Mouse (Mus musculus): ENCODE data around the gene Npcd. TPM values are rescaled to one million over a fixed set of nuclear protein-coding genes. Genes with fewer than 3 reads are reported as not detected.

Gene Npcd
- polyA plus RNA-seq, 2 experiments, result 0.99 to 1.7 TPM

DNA sequence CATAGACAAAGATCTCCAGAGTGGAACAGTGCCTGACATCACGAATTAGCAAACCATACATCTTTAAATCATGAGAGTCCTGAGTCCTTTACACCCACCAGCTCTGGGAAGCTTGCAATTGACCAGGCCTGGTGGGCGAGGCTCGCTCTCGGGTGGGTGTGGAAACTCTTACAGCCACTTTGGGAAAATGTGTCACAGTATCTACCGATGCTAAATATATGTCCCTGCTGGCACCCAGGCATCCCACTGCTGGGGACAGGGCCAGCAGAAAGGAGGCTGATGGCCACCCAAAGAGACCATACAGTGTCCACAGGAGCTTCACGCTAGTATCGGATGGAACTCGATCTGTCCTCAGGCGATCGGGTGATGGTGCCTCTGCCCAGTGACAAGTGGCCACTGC, 35.4 kb downstream of the Npcd start:
- Histone ChIP-seq H3K4me3 (replicated peaks; ENCODE audit: low read length) (no peak overlapping the region), H3K27me3 (ENCODE audit: control insufficient read depth, insufficient read depth, low read length) (peaks cover 25% of the 10 kb centered on the region), H3K27ac (replicated peaks; ENCODE audit: low read depth, low read length) (no peak overlapping the region), H3K9ac (ENCODE audit: low read depth, low read length, severe bottlenecking) (no peak overlapping the region), H3K9me3 (ENCODE audit: control insufficient read depth, low read length) (no peaks in the 10 kb centered on the region), H3K36me3 (ENCODE audit: control insufficient read depth, insufficient read depth, low read length) (no peaks in the 10 kb centered on the region), H3K4me2 (replicated peaks; ENCODE audit: low read depth, low read length, severe bottlenecking) (no peak overlapping the region), H3K4me1 (ENCODE audit: control insufficient read depth, insufficient read depth, low read length) (no peaks in the 10 kb centered on the region)
- no peak for ATAC-seq (ENCODE audit: low FRiP score, low read depth)
- WGBS, result 87% methylated on average over 10 of the region's 10 CpGs
- no peak for DNase-seq (ENCODE audit: low spot score)
- no peak for TF ChIP-seq POLR2A (IDR thresholded peaks at IDR 0.05; ENCODE audit: borderline replicate concordance, extremely low read depth, insufficient read depth, insufficient read length)

DNA sequence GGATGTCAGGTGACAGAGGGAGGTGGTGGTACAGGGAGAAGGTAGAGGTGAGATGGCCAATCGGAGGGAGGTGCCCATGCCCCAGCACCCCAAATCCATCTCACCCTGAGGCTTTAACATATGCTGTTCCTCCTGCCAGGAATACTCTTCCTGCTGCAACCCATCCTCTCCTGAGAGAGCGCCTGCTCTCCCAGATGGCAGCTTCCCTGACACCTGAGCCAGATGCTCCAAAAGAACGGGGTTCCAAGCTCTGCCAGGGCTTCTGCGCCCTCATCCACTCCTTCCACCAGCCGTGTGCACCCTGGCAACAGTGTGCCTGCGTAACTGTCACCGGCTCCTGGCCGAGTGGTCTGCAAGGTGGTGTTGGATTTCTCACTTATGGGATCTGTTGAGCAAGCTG, 36.4 kb downstream of the Npcd start:
- no peak for TF ChIP-seq POLR2A (IDR thresholded peaks at IDR 0.05; ENCODE audit: borderline replicate concordance, extremely low read depth, insufficient read depth, insufficient read length)
- Histone ChIP-seq H3K4me3 (replicated peaks; ENCODE audit: low read length) (no peak overlapping the region), H3K27me3 (ENCODE audit: control insufficient read depth, insufficient read depth, low read length) (peaks cover 16% of the 10 kb centered on the region; the same call in 1 of the 2 replicates), H3K36me3 (ENCODE audit: control insufficient read depth, insufficient read depth, low read length) (no peaks in the 10 kb centered on the region), H3K4me2 (replicated peaks; ENCODE audit: low read depth, low read length, severe bottlenecking) (no peak overlapping the region), H3K9me3 (ENCODE audit: control insufficient read depth, low read length) (no peaks in the 10 kb centered on the region), H3K9ac (ENCODE audit: low read depth, low read length, severe bottlenecking) (no peak overlapping the region), H3K27ac (replicated peaks; ENCODE audit: low read depth, low read length) (no peak overlapping the region), H3K4me1 (ENCODE audit: control insufficient read depth, insufficient read depth, low read length) (no peaks in the 10 kb centered on the region)
- DNase-seq (ENCODE audit: low spot score) (no peak), ATAC-seq (ENCODE audit: low FRiP score, low read depth) (no peak)
- 76% methylated on average over 8 of the region's 8 CpGs for WGBS

DNA sequence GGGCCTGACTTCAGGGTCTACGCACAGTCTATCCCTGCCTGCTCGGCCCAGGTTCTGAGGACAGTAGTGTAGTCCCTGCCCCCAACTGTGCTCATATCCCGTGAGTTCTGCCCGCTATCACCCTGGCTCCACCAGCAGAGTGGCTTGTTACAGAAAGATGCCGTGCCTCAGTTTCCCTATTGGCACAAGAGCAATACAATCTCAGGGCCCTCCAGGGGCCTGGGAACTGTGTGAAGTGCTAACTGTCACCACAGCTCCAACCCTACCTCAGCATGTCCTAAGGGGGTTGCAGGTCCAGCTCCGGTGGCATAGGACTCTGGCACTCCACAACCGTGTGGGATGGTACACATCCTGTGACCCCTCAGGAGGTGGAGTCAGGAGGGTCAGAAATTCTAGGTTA, 36.9 kb downstream of the Npcd start:
- H3K27me3 ChIP-seq (ENCODE audit: control insufficient read depth, insufficient read depth, low read length), result peaks cover 10% of the 10 kb centered on the region; the same call in 1 of the 2 replicates
- no peak overlapping the region for H3K9ac ChIP-seq (ENCODE audit: low read depth, low read length, severe bottlenecking)
- no peaks in the 10 kb centered on the region for H3K4me1 ChIP-seq (ENCODE audit: control insufficient read depth, insufficient read depth, low read length)
- TF ChIP-seq POLR2A (IDR thresholded peaks at IDR 0.05; ENCODE audit: borderline replicate concordance, extremely low read depth, insufficient read depth, insufficient read length), result no peak
- no peak for ATAC-seq (ENCODE audit: low FRiP score, low read depth)
- H3K27ac ChIP-seq (replicated peaks; ENCODE audit: low read depth, low read length), result no peak overlapping the region
- H3K9me3 ChIP-seq (ENCODE audit: control insufficient read depth, low read length), result no peaks in the 10 kb centered on the region
- no peak overlapping the region for H3K4me3 ChIP-seq (replicated peaks; ENCODE audit: low read length)
- no peak for DNase-seq (ENCODE audit: low spot score)
- no peaks in the 10 kb centered on the region for H3K36me3 ChIP-seq (ENCODE audit: control insufficient read depth, insufficient read depth, low read length)
- WGBS, result 84% methylated on average over 7 of the region's 7 CpGs
- H3K4me2 ChIP-seq (replicated peaks; ENCODE audit: low read depth, low read length, severe bottlenecking), result no peak overlapping the region

DNA sequence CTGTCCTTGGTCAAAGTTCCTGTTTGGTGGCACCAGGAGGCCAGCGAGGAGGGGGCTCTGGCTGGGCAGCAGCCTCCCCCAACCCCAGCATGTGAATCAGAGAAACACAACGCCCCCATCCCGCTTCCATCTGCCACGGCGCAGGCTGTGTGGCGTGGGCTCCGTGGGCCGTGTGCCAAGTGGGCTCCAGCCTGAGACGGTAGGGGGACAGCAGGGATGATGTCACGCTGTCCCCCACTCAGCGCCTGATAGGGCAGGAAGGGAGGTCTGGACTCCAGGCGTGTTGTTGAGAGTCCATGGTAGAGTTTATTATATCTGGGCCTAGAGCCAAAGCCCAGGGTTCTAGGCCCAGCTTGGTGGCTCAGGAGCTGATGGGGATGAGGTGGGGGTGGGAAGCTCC, 37.8 kb downstream of the Npcd start:
- Histone ChIP-seq H3K9me3 (ENCODE audit: control insufficient read depth, low read length) (no peaks in the 10 kb centered on the region), H3K9ac (ENCODE audit: low read depth, low read length, severe bottlenecking) (no peak overlapping the region), H3K27ac (replicated peaks; ENCODE audit: low read depth, low read length) (no peak overlapping the region), H3K27me3 (ENCODE audit: control insufficient read depth, insufficient read depth, low read length) (0 out of 2 replicates have a peak, but pooled peaks cover 3% of the 10 kb centered on the region), H3K4me3 (replicated peaks; ENCODE audit: low read length) (no peak overlapping the region), H3K4me2 (replicated peaks; ENCODE audit: low read depth, low read length, severe bottlenecking) (no peak overlapping the region), H3K36me3 (ENCODE audit: control insufficient read depth, insufficient read depth, low read length) (no peaks in the 10 kb centered on the region), H3K4me1 (ENCODE audit: control insufficient read depth, insufficient read depth, low read length) (no peaks in the 10 kb centered on the region)
- no peak for DNase-seq (ENCODE audit: low spot score)
- TF ChIP-seq POLR2A (IDR thresholded peaks at IDR 0.05; ENCODE audit: borderline replicate concordance, extremely low read depth, insufficient read depth, insufficient read length), result no peak
- 84% methylated on average over 12 of the region's 12 CpGs for WGBS
- ATAC-seq (ENCODE audit: low FRiP score, low read depth), result no peak

DNA sequence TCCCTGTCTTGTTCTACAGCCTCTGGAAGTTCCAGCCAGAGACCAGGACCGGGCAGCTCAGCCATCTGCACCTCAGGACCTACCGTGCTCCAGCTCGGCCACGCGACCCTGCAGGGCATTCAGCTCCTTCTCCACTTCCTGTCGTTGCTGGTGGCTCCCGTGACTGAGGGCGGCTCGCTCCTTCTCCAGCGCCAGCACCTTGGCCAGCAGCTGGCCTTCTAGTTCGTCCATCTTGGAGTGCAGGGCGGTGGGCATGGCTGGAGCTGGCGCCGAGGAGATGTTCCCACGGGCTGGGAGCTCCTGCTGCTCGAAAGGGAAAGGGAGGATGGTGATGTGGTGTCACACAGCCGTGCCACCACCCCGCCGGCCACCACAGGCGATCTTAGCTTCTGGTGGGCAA, 39.9 kb downstream of the Npcd start:
- no peaks in the 10 kb centered on the region for H3K4me1 ChIP-seq (ENCODE audit: control insufficient read depth, insufficient read depth, low read length)
- H3K9ac ChIP-seq (ENCODE audit: low read depth, low read length, severe bottlenecking), result no peak overlapping the region
- no peak overlapping the region for H3K4me3 ChIP-seq (replicated peaks; ENCODE audit: low read length)
- H3K27me3 ChIP-seq (ENCODE audit: control insufficient read depth, insufficient read depth, low read length), result no peaks in the 10 kb centered on the region
- no peak overlapping the region for H3K27ac ChIP-seq (replicated peaks; ENCODE audit: low read depth, low read length)
- H3K4me2 ChIP-seq (replicated peaks; ENCODE audit: low read depth, low read length, severe bottlenecking), result no peak overlapping the region
- ATAC-seq (ENCODE audit: low FRiP score, low read depth) (no peak), DNase-seq (ENCODE audit: low spot score) (no peak)
- no peaks in the 10 kb centered on the region for H3K36me3 ChIP-seq (ENCODE audit: control insufficient read depth, insufficient read depth, low read length)
- WGBS, result 18% methylated on average over 20 of the region's 20 CpGs
- TF ChIP-seq POLR2A (IDR thresholded peaks at IDR 0.05; ENCODE audit: borderline replicate concordance, extremely low read depth, insufficient read depth, insufficient read length), result no peak
- no peaks in the 10 kb centered on the region for H3K9me3 ChIP-seq (ENCODE audit: control insufficient read depth, low read length)

DNA sequence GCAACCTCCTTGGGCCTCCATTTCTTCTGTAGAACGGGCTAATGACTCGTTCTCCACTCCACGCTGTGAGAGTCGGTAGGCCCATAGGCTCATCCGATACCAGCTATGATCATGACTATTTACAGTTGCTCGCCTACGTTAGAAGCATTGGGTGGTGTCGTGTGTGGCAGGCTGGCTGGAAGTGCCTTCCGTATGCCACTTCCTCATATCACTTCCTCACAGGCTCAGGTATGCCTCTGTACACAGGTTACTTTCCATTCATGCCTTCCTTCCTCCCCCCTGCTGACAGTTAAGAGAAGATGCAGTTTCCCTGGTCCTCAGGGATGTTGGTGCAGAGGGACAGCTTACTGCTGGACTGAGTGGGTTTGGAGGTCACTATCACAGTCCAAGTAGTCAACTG, 41.0 kb downstream of the Npcd start:
- 96% methylated on average over 9 of the region's 9 CpGs for WGBS
- Histone ChIP-seq H3K36me3 (ENCODE audit: control insufficient read depth, insufficient read depth, low read length) (no peaks in the 10 kb centered on the region), H3K9me3 (ENCODE audit: control insufficient read depth, low read length) (no peaks in the 10 kb centered on the region), H3K27ac (replicated peaks; ENCODE audit: low read depth, low read length) (no peak overlapping the region), H3K4me2 (replicated peaks; ENCODE audit: low read depth, low read length, severe bottlenecking) (no peak overlapping the region), H3K9ac (ENCODE audit: low read depth, low read length, severe bottlenecking) (no peak overlapping the region), H3K27me3 (ENCODE audit: control insufficient read depth, insufficient read depth, low read length) (no peaks in the 10 kb centered on the region), H3K4me3 (replicated peaks; ENCODE audit: low read length) (no peak overlapping the region), H3K4me1 (ENCODE audit: control insufficient read depth, insufficient read depth, low read length) (no peaks in the 10 kb centered on the region)
- TF ChIP-seq POLR2A (IDR thresholded peaks at IDR 0.05; ENCODE audit: borderline replicate concordance, extremely low read depth, insufficient read depth, insufficient read length), result no peak
- ATAC-seq (ENCODE audit: low FRiP score, low read depth) (no peak), DNase-seq (ENCODE audit: low spot score) (no peak)
